Mouse (Mus musculus) intestine, embryonic 14.5 days (tissue): ENCODE data around the gene Tufm. TPM values are rescaled to one million over a fixed set of nuclear protein-coding genes. Genes with fewer than 3 reads are reported as not detected.

Experiments used
- ATAC-seq: fragments of 200-750 bp; cut with Nextera tagmentation; replicated peaks from 2 replicates; pipeline ENCODE4 v1.8.0; 2017; ENCODE audit warnings: low read depth, moderate number of reproducible peaks, moderate TSS enrichment, moderate library complexity; ENCODE audit not compliant: low FRiP score, low TSS enrichment
- DNase-seq: peaks from one replicate; pipeline ENCODE4 v3.0.0-alpha.2; 2018; ENCODE audit warnings: low spot score
- H3K27ac ChIP-seq: fragments of 300-500 bp; sonication (generic); 2 replicates; pipeline ENCODE4 v1.5.1; 2014; ENCODE audit warnings: low read depth, mild to moderate bottlenecking, control low read depth
- H3K27me3 ChIP-seq: fragments of 300-500 bp; sonication (generic); replicated peaks from 2 replicates; pipeline ENCODE4 v1.6.1; 2014; ENCODE audit warnings: low read length, control low read depth; ENCODE audit not compliant: control insufficient read depth, insufficient read depth
- H3K36me3 ChIP-seq: fragments of 300-500 bp; sonication (generic); 2 replicates; pipeline ENCODE4 v1.6.1; 2014; ENCODE audit warnings: low read length, control low read depth; ENCODE audit not compliant: control insufficient read depth, insufficient read depth
- H3K4me1 ChIP-seq: fragments of 300-500 bp; sonication (generic); replicated peaks from 2 replicates; pipeline ENCODE4 v1.6.1; 2014; ENCODE audit warnings: low read length, control low read depth, mixed read lengths; ENCODE audit not compliant: control insufficient read depth, insufficient read depth
- H3K4me2 ChIP-seq: fragments of 300-500 bp; sonication (generic); 2 replicates; pipeline ENCODE4 v1.6.1; 2014; ENCODE audit warnings: low read length
- H3K4me3 ChIP-seq: fragments of 300-500 bp; sonication (generic); 2 replicates; pipeline ENCODE4 v1.5.1; 2014; ENCODE audit warnings: low read depth, low read length, control low read depth, mixed read lengths
- H3K9ac ChIP-seq: fragments of 300-500 bp; sonication (generic); 2 replicates; pipeline ENCODE4 v1.6.1; 2014; ENCODE audit warnings: mild to moderate bottlenecking, low read length
- H3K9me3 ChIP-seq: fragments of 300-500 bp; sonication (generic); 2 replicates; pipeline ENCODE4 v1.6.1; 2016; ENCODE audit warnings: low read length, control low read depth; ENCODE audit not compliant: control insufficient read depth
- WGBS: fragments of 180-500 bp; shearing (Covaris S2); extraction: QIAGEN DNeasy Blood & Tissue Kit; methylation state at CpG from one replicate; pipeline ENCODE4 v1.1.7; 2014; 5-methylcytosine and 5-hydroxymethylcytosine counted together
- polyA plus RNA-seq: library from polyadenylated mRNA; unstranded; fragments of >200 nt; fragmentation: Nextera tagmentation; extraction: Ambion mirVana; gene quantifications from 2 replicates; pipeline ENCODE4 v1.2.1, GENCODE M21; 2014

Tufm gene
- polyA plus RNA-seq, 1 experiment from 2014 or later: 192 TPM

- DNase-seq (no peak), ATAC-seq (no peak)
- no peaks in the 10 kb centered on the region for H3K27me3 ChIP-seq
- no peak overlapping the region for H3K9ac ChIP-seq
- peaks cover 83% of the 10 kb centered on the region for H3K36me3 ChIP-seq
- peaks cover 5% of the 10 kb centered on the region for H3K4me1 ChIP-seq
- no peak overlapping the region for H3K4me2 ChIP-seq
- WGBS: 92% methylated on average over 12 of the region's 12 CpGs
- no peak overlapping the region for H3K27ac ChIP-seq
- no peak overlapping the region for H3K4me3 ChIP-seq
- no peaks in the 10 kb centered on the region for H3K9me3 ChIP-seq
Observed at GRCm38 (mm10) chr7:126497966-126498365, 10.8 kb downstream of the Tufm start.

- WGBS: 94% methylated on average over 7 of the region's 7 CpGs
- Histone ChIP-seq H3K9me3 (no peaks in the 10 kb centered on the region), H3K4me1 (peaks cover 8% of the 10 kb centered on the region), H3K27me3 (no peaks in the 10 kb centered on the region), H3K27ac (no peak overlapping the region), H3K9ac (no peak overlapping the region), H3K4me2 (no peak overlapping the region), H3K4me3 (no peak overlapping the region), H3K36me3 (peaks cover 69% of the 10 kb centered on the region)
- no peak for DNase-seq
- ATAC-seq: no peak
Observed at GRCm38 (mm10) chr7:126499416-126499815, 12.3 kb downstream of the Tufm start.

DNA sequence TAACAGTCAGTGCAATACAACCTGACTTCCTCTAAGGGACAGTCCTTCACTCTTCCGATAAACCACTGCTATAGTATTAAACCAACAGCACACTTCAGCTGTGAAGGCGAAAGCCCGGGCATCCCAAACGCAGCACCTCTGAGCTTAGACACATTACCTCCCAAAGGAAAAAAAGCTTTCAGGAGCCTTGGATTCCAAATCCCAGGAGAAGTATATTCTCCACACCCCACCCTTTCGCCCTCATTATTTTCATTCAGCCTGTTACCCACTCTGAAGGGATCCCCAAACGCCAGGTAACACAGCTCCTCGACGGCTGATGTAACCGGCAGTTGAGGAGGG, 14.5 kb downstream of the Tufm start:
- ATAC-seq (no peak), DNase-seq (no peak)
- H3K4me3 ChIP-seq: peak overlapping the region; percentile 100
- peaks cover 46% of the 10 kb centered on the region for H3K36me3 ChIP-seq
- peak overlapping the region; percentile 87 for H3K4me2 ChIP-seq
- H3K4me1 ChIP-seq: peaks cover 8% of the 10 kb centered on the region
- H3K9ac ChIP-seq: peak overlapping the region; percentile 98
- no peaks in the 10 kb centered on the region for H3K27me3 ChIP-seq
- peak overlapping the region; percentile 99 for H3K27ac ChIP-seq
- 4% methylated on average over 9 of the region's 9 CpGs for whole genome bisulfite sequencing
- H3K9me3 ChIP-seq: no peaks in the 10 kb centered on the region

- Histone ChIP-seq H3K27me3 (no peaks in the 10 kb centered on the region), H3K9ac (peak overlapping the region; percentile 98), H3K9me3 (no peaks in the 10 kb centered on the region), H3K27ac (peak overlapping the region; percentile 99), H3K4me3 (peak overlapping the region; percentile 100), H3K36me3 (peaks cover 41% of the 10 kb centered on the region), H3K4me1 (peaks cover 8% of the 10 kb centered on the region), H3K4me2 (peak overlapping the region; percentile 87)
- ATAC-seq (peak; percentile 90), DNase-seq (peak; percentile 97)
- 0% methylated on average over 44 of the region's 57 CpGs for WGBS
Observed at GRCm38 (mm10) chr7:126502023-126502741, 15.0 kb downstream of the Tufm start.

- peaks cover 35% of the 10 kb centered on the region for H3K36me3 ChIP-seq
- peak overlapping the region; percentile 98 for H3K9ac ChIP-seq
- peak overlapping the region; percentile 99 for H3K27ac ChIP-seq
- peaks cover 8% of the 10 kb centered on the region for H3K4me1 ChIP-seq
- H3K27me3 ChIP-seq: no peaks in the 10 kb centered on the region
- under 1% methylated on average over 40 of the region's 40 CpGs for WGBS
- no peak; the same call in 1 of the 2 replicates for ATAC-seq
- no peaks in the 10 kb centered on the region for H3K9me3 ChIP-seq
- peak overlapping the region; percentile 82; the same call in 1 of the 2 replicates for H3K4me2 ChIP-seq
- H3K4me3 ChIP-seq: peak overlapping the region; percentile 100
- DNase-seq: no peak
Observed at GRCm38 (mm10) chr7:126502751-126503150, 15.6 kb downstream of the Tufm start.

DNA sequence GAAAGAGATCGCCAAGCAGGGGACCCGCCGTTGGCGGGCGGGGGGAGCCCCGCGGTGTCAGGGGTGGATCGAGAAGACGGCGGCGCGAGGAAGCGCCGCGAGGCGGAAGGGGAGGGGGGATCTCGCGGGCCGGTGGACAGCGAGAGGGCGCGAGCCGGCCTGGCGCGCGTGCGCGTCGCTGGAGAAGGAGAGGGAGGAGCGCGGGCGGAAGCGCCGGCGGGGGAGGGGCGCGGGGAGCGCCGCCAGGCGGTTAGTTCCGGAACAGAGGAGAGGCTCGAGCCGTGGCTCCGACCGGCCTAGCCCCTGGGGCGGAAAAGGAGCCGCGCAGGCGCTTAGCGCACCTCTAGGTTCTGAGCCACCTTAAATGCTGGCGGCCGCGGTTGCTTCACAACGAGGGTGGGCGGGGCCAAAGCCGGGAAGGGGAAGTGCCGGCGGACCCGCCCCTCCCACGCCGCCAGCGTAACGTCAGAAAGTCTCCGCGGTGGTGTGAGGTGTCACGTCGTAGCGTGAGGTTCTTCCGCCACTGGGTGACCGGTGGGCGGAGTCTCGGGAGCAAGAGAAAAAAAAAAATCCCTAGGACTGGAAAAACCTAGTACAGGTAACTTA, 16.2 kb downstream of the Tufm start, which contains the start of gene Atxn2l:
Gene Atxn2l, minus strand, starts transcription at position 165 of the 606 bp plus-strand sequence.
- peaks cover 29% of the 10 kb centered on the region for H3K36me3 ChIP-seq
- H3K9me3 ChIP-seq: no peaks in the 10 kb centered on the region
- ATAC-seq (peak; percentile 90), DNase-seq (peak; percentile 99)
- H3K27me3 ChIP-seq: no peaks in the 10 kb centered on the region
- H3K9ac ChIP-seq: peak within 1 kb of the TSS; percentile 98
- peak within 1 kb of the TSS; percentile 99 for H3K27ac ChIP-seq
- peak within 1 kb of the TSS; percentile 100 for H3K4me3 ChIP-seq
- WGBS: under 1% methylated on average over 59 of the region's 72 CpGs
- peak within 1 kb of the TSS; percentile 82 for H3K4me2 ChIP-seq
- peaks cover 8% of the 10 kb centered on the region for H3K4me1 ChIP-seq

GRCm38 (mm10) chr7:126504913-126505312, 17.8 kb downstream of the Tufm start:
- Histone ChIP-seq H3K9ac (no peak overlapping the region), H3K4me2 (no peak overlapping the region), H3K9me3 (no peaks in the 10 kb centered on the region), H3K4me3 (no peak overlapping the region), H3K36me3 (peaks cover 14% of the 10 kb centered on the region), H3K4me1 (peaks cover 8% of the 10 kb centered on the region), H3K27ac (no peak overlapping the region), H3K27me3 (no peaks in the 10 kb centered on the region)
- no peak for DNase-seq
- 74% methylated on average over 2 of the region's 2 CpGs for WGBS
- ATAC-seq: no peak

- no peak for ATAC-seq
- WGBS: 75% methylated on average over 8 of the region's 8 CpGs
Observed at GRCm38 (mm10) chr7:126507126-126507778, 20.1 kb downstream of the Tufm start.

More at GRCm38 (mm10) chr7:126507126-126507778, 20.1 kb downstream of the Tufm start:
- Histone ChIP-seq H3K4me1 (0 out of 2 replicates have a peak, but pooled peaks cover 3% of the 10 kb centered on the region), H3K9ac (no peak overlapping the region), H3K27ac (no peak overlapping the region), H3K36me3 (no peaks in the 10 kb centered on the region), H3K4me3 (no peak overlapping the region), H3K4me2 (no peak overlapping the region), H3K9me3 (no peaks in the 10 kb centered on the region), H3K27me3 (no peaks in the 10 kb centered on the region)
- no peak for DNase-seq
